Mouse (Mus musculus) forebrain, embryonic 16.5 days (tissue): ENCODE measurements around the gene Ppp1r35. TPM values are rescaled to one million over a fixed set of nuclear protein-coding genes. Genes with fewer than 3 reads are reported as not detected.
"Not testable (repeated sequence)": the region's sequence is repeated elsewhere in the genome, so short reads cannot be mapped to it uniquely, and the experiment has no call there.

Experiments used
- ATAC-seq: fragments of 200-750 bp; cut with Nextera tagmentation; 2 replicates; pipeline ENCODE4 v1.8.0; 2017; ENCODE audit warnings: mild to moderate bottlenecking, moderate library complexity
- H3K27ac ChIP-seq: fragments of 300-500 bp; sonication (generic); 2 replicates; pipeline ENCODE4 v1.5.1; 2014; ENCODE audit warnings: low read length, control low read depth
- H3K27me3 ChIP-seq: fragments of 300-500 bp; sonication (generic); replicated peaks from 2 replicates; pipeline ENCODE4 v1.6.1; 2014; ENCODE audit warnings: low read length; ENCODE audit not compliant: control insufficient read depth, insufficient read depth
- H3K36me3 ChIP-seq: fragments of 300-500 bp; sonication (generic); 2 replicates; pipeline ENCODE4 v1.6.1; 2014; ENCODE audit not compliant: control insufficient read depth, insufficient read depth
- H3K4me1 ChIP-seq: fragments of 300-500 bp; sonication (generic); replicated peaks from 2 replicates; pipeline ENCODE4 v1.6.1; 2014; ENCODE audit warnings: low read length; ENCODE audit not compliant: control insufficient read depth, insufficient read depth
- H3K4me2 ChIP-seq: fragments of 300-500 bp; sonication (generic); 2 replicates; pipeline ENCODE4 v1.6.1; 2014; ENCODE audit warnings: mild to moderate bottlenecking, low read length, control low read depth
- H3K4me3 ChIP-seq: fragments of 300-500 bp; sonication (generic); replicated peaks from 2 replicates; pipeline ENCODE4 v1.5.1; 2014; ENCODE audit warnings: mild to moderate bottlenecking, low read length, control low read depth
- H3K9ac ChIP-seq: fragments of 300-500 bp; sonication (generic); replicated peaks from 2 replicates; pipeline ENCODE4 v1.6.1; 2014; ENCODE audit warnings: low read depth, low read length, control low read depth
- H3K9me3 ChIP-seq: fragments of 300-500 bp; sonication (generic); 2 replicates; pipeline ENCODE4 v1.6.1; 2016; ENCODE audit warnings: low read length; ENCODE audit not compliant: control insufficient read depth
- WGBS: fragments of 180-500 bp; shearing (Covaris S2); extraction: QIAGEN DNeasy Blood & Tissue Kit; methylation state at CpG from one replicate; pipeline ENCODE4 v1.1.7; 2014; 5-methylcytosine and 5-hydroxymethylcytosine counted together
- polyA plus RNA-seq: library from polyadenylated mRNA; unstranded; fragments of >200 nt; fragmentation: Nextera tagmentation; extraction: Ambion mirVana; gene quantifications from 2 replicates; pipeline ENCODE4 v1.2.1, GENCODE M21; 2015

The Ppp1r35 gene
- polyA plus RNA-seq, 1 experiment from 2014 or later, result 34.4 TPM

- Histone ChIP-seq H3K27me3 (no peaks in the 10 kb centered on the region), H3K36me3 (peaks cover 5% of the 10 kb centered on the region), H3K9ac (no peak overlapping the region), H3K4me2 (peak overlapping the region; percentile 99), H3K9me3 (no peaks in the 10 kb centered on the region), H3K27ac (no peak overlapping the region; the same call in 1 of the 2 replicates), H3K4me1 (peaks cover 41% of the 10 kb centered on the region), H3K4me3 (no peak overlapping the region; the same call in 1 of the 2 replicates)
- no peak for ATAC-seq
- WGBS, result 74% methylated on average over 6 of the region's 6 CpGs
Observed at GRCm38 (mm10) chr5:137749196-137749836, 29.3 kb upstream of the Ppp1r35 start.

GRCm38 (mm10) chr5:137750212-137750611 lies 28.4 kb upstream of the Ppp1r35 start:
- WGBS, result 97% methylated on average over 6 of the region's 8 CpGs
- H3K4me1 ChIP-seq, result peaks cover 35% of the 10 kb centered on the region

GRCm38 (mm10) chr5:137751221-137751887 lies 27.3 kb upstream of the Ppp1r35 start:
- Histone ChIP-seq H3K4me2 (no peak overlapping the region), H3K27ac (no peak overlapping the region), H3K4me3 (no peak overlapping the region), H3K27me3 (no peaks in the 10 kb centered on the region), H3K9me3 (no peaks in the 10 kb centered on the region), H3K36me3 (peaks cover 5% of the 10 kb centered on the region), H3K4me1 (peaks cover 41% of the 10 kb centered on the region), H3K9ac (no peak overlapping the region)
- no peak for ATAC-seq
- 90% methylated on average over 13 of the region's 13 CpGs for WGBS

More at GRCm38 (mm10) chr5:137750212-137750611, 28.4 kb upstream of the Ppp1r35 start:
- not testable (repeated sequence) for H3K27ac ChIP-seq, H3K9me3 ChIP-seq, H3K4me2 ChIP-seq, ATAC-seq, H3K9ac ChIP-seq, H3K27me3 ChIP-seq, H3K4me3 ChIP-seq, H3K36me3 ChIP-seq

GRCm38 (mm10) chr5:137751988-137752387 lies 26.7 kb upstream of the Ppp1r35 start:
- H3K27me3 ChIP-seq, result no peaks in the 10 kb centered on the region
- H3K9me3 ChIP-seq, result no peaks in the 10 kb centered on the region
- H3K4me3 ChIP-seq, result no peak overlapping the region
- no peak overlapping the region for H3K27ac ChIP-seq
- peaks cover 42% of the 10 kb centered on the region for H3K4me1 ChIP-seq
- H3K4me2 ChIP-seq, result no peak overlapping the region
- WGBS, result 92% methylated on average over 6 of the region's 6 CpGs
- H3K9ac ChIP-seq, result no peak overlapping the region
- ATAC-seq, result no peak
- H3K36me3 ChIP-seq, result peaks cover 5% of the 10 kb centered on the region

GRCm38 (mm10) chr5:137753111-137753832 lies 25.4 kb upstream of the Ppp1r35 start:
- no peaks in the 10 kb centered on the region for H3K9me3 ChIP-seq
- H3K27ac ChIP-seq, result no peak overlapping the region
- H3K27me3 ChIP-seq, result no peaks in the 10 kb centered on the region
- H3K4me1 ChIP-seq, result peaks cover 40% of the 10 kb centered on the region
- H3K4me3 ChIP-seq, result no peak overlapping the region
- ATAC-seq, result no peak
- peaks cover 5% of the 10 kb centered on the region for H3K36me3 ChIP-seq
- 87% methylated on average over 13 of the region's 13 CpGs for WGBS
- H3K4me2 ChIP-seq, result no peak overlapping the region
- H3K9ac ChIP-seq, result no peak overlapping the region

GRCm38 (mm10) chr5:137755425-137755824 lies 23.2 kb upstream of the Ppp1r35 start:
- H3K4me1 ChIP-seq, result peaks cover 40% of the 10 kb centered on the region
- WGBS, result 63% methylated on average over 5 of the region's 5 CpGs
- no peak overlapping the region for H3K4me2 ChIP-seq
- no peaks in the 10 kb centered on the region for H3K27me3 ChIP-seq
- H3K9ac ChIP-seq, result no peak overlapping the region
- no peaks in the 10 kb centered on the region for H3K9me3 ChIP-seq
- no peak for ATAC-seq
- peaks cover 5% of the 10 kb centered on the region for H3K36me3 ChIP-seq
- H3K4me3 ChIP-seq, result no peak overlapping the region
- H3K27ac ChIP-seq, result peak overlapping the region; percentile 68

- Histone ChIP-seq H3K27ac (peak overlapping the region; percentile 68), H3K9me3 (no peaks in the 10 kb centered on the region), H3K4me1 (peaks cover 40% of the 10 kb centered on the region), H3K4me2 (no peak overlapping the region), H3K27me3 (no peaks in the 10 kb centered on the region), H3K36me3 (peaks cover 5% of the 10 kb centered on the region), H3K4me3 (no peak overlapping the region), H3K9ac (no peak overlapping the region)
- WGBS, result 45% methylated on average over 3 of the region's 3 CpGs
- ATAC-seq, result no peak
Observed at GRCm38 (mm10) chr5:137756106-137756505, 22.5 kb upstream of the Ppp1r35 start.

GRCm38 (mm10) chr5:137756882-137757661 lies 21.6 kb upstream of the Ppp1r35 start:
- Histone ChIP-seq H3K4me2 (no peak overlapping the region), H3K9ac (no peak overlapping the region), H3K27ac (peak overlapping the region; percentile 41; the same call in 1 of the 2 replicates), H3K36me3 (peaks cover 1% of the 10 kb centered on the region; the same call in 1 of the 2 replicates), H3K9me3 (no peaks in the 10 kb centered on the region), H3K27me3 (no peaks in the 10 kb centered on the region), H3K4me1 (peaks cover 40% of the 10 kb centered on the region), H3K4me3 (no peak overlapping the region)
- WGBS, result 42% methylated on average over 10 of the region's 10 CpGs
- peak; percentile 56 for ATAC-seq
